Mouse (Mus musculus): ENCODE measurements around the gene Cenpe.

DNA sequence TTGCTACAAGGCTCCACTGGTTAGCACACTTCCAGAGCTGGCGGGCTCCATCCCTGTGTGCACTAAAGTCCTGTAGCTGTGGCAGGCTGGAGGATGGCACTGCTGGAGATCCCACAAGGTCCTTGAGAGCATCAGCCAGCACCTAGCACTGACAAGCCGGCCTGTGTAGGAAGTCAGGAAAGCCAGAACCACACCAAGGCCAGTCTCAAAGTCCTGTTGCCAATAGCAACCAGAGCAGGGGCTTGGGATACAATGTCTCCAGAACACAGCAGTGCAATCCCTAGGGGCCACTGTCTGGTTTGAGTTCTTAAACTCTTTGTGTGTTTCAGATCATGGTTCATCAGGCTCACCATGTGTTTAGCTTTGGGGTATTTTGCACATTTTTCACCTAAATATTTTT, 102.5 kb downstream of the Cenpe start:
- no peak for TF ChIP-seq GATA1 (IDR thresholded peaks at IDR 0.05; ENCODE audit: borderline replicate concordance, low read length)
- TF ChIP-seq CTCF (IDR thresholded peaks at IDR 0.05; ENCODE audit: low read depth, low read length) = no peak
- TF ChIP-seq TAL1 (conservative IDR thresholded peaks at IDR 0.05; ENCODE audit: low read depth, low read length) = no peak
- TF ChIP-seq POLR2AphosphoS5 (IDR thresholded peaks at IDR 0.05; ENCODE audit: insufficient replicate concordance, low read depth, low read length) = no peak
- TF ChIP-seq GATA2 (IDR thresholded peaks at IDR 0.05; ENCODE audit: borderline replicate concordance, low read depth, low read length) = no peak

Measured in G1E (cell line).